Mouse (Mus musculus): ENCODE results near the gene Rnf151. TPM values are rescaled to one million over a fixed set of nuclear protein-coding genes. Genes with fewer than 3 reads are reported as not detected.
A peak's percentile ranks its signal among the peaks of the same experiment; 100 is the strongest.

The Rnf151 gene
- total and polyA plus RNA-seq, 2 experiments from 2014 or later: not detected

DNA sequence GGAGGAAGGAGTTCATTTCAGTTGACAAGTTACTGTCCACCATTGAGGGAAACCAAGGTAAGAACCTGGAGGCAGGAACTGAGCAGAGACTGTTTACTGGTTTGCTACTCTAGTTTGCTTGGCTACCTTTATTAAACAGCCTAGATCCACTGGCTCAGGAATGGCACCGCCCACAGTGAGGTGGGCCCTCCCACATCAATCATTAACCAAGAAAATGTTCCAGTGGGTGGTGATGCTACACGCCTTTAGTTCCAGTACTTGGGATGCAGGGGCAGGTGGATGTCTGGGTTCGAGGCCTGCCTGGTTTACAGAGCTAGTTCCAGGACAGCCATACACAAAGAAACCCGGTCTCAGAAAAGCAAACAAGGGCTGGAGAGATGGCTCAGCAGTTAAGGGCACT lies 20.4 kb upstream of the Rnf151 start:
- Histone ChIP-seq H3K4me3 (ENCODE audit: low read depth, low read length) (no peak overlapping the region), H3K36me3 (ENCODE audit: insufficient read depth) (peaks cover 5% of the 10 kb centered on the region; the same call in 1 of the 2 replicates), H3K9me3 (ENCODE audit: low read length) (no peaks in the 10 kb centered on the region), H3K27ac (ENCODE audit: low read depth, low read length) (no peak overlapping the region), H3K4me2 (ENCODE audit: low read depth) (no peak overlapping the region), H3K9ac (no peak overlapping the region), H3K4me1 (ENCODE audit: insufficient read depth) (no peaks in the 10 kb centered on the region), H3K27me3 (ENCODE audit: insufficient read depth, low read length) (no peaks in the 10 kb centered on the region)
- TF ChIP-seq CTCF (IDR thresholded peaks at IDR 0.05; ENCODE audit: low read depth): no peak
- WGBS: 88% methylated on average over 4 of the region's 4 CpGs
- DNase-seq: no peak
- ATAC-seq: no peak

DNA sequence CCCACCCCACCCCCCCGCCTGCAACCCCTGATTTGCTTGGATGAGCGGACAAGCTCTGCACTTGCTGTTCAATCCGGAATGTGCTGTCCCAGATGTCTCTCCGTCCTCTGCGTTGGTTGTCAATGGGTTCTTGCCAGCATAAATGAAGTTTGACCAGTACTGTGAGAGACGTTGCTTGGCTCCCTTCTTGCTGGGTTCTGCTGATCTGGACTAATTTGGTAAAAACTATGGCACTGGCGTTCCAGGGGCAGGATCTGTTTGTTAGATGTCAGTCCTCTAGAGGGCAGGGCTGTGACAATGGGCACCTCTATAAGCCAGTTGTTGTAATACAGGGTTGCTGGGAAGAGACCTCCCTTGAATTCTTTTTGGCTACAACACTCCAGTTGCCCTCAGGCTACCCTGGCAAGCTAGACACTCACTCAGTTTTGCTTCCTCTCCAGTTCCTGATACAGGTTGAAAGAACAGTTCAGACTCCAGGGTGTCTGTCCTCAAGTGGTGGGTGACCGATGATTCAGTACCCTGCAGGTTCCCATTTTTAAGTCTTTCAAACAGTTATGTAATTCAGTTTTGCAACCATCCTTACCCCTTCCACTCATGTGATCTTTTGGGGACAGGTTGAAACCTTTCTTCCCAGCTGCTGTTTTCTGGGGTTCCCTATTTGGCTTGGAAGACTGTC lies 19.4 kb upstream of the Rnf151 start:
- WGBS: 24% methylated on average over 8 of the region's 8 CpGs
- ATAC-seq: no peak
- no peak overlapping the region for H3K27ac ChIP-seq (ENCODE audit: low read depth, low read length)
- H3K4me3 ChIP-seq (ENCODE audit: low read depth, low read length): peak overlapping the region; percentile 60
- H3K36me3 ChIP-seq (ENCODE audit: insufficient read depth): peaks cover 5% of the 10 kb centered on the region; the same call in 1 of the 2 replicates
- H3K9ac ChIP-seq: peak overlapping the region; percentile 56
- no peaks in the 10 kb centered on the region for H3K27me3 ChIP-seq (ENCODE audit: insufficient read depth, low read length)
- H3K9me3 ChIP-seq (ENCODE audit: low read length): no peaks in the 10 kb centered on the region
- no peak for TF ChIP-seq CTCF (IDR thresholded peaks at IDR 0.05; ENCODE audit: low read depth)
- no peaks in the 10 kb centered on the region for H3K4me1 ChIP-seq (ENCODE audit: insufficient read depth)
- no peak for DNase-seq
- peak overlapping the region; percentile 86 for H3K4me2 ChIP-seq (ENCODE audit: low read depth)

GRCm38 (mm10) chr17:24736330-24737051 lies 18.6 kb upstream of the Rnf151 start, which contains the start of gene Msrb1:
Gene Msrb1 (plus strand): TSS chr17:24736642.
- 4% methylated on average over 29 of the region's 29 CpGs for WGBS
- peak; percentile 93 for DNase-seq
- H3K4me2 ChIP-seq (ENCODE audit: low read depth): peak within 1 kb of the TSS; percentile 86

GRCm38 (mm10) chr17:24735446-24735845 lies 17.6 kb upstream of the Rnf151 start:
- Histone ChIP-seq H3K4me2 (ENCODE audit: low read depth) (no peak overlapping the region), H3K9ac (no peak overlapping the region), H3K27ac (ENCODE audit: low read depth, low read length) (no peak overlapping the region), H3K4me3 (ENCODE audit: low read depth, low read length) (no peak overlapping the region), H3K9me3 (ENCODE audit: low read length) (no peaks in the 10 kb centered on the region), H3K4me1 (ENCODE audit: insufficient read depth) (no peaks in the 10 kb centered on the region), H3K36me3 (ENCODE audit: insufficient read depth) (no peaks in the 10 kb centered on the region), H3K27me3 (ENCODE audit: insufficient read depth, low read length) (no peaks in the 10 kb centered on the region)
- ATAC-seq (no peak), DNase-seq (no peak)
- TF ChIP-seq CTCF (IDR thresholded peaks at IDR 0.05; ENCODE audit: low read depth): no peak
- 85% methylated on average over 7 of the region's 7 CpGs for WGBS

More at GRCm38 (mm10) chr17:24736330-24737051, 18.6 kb upstream of the Rnf151 start, which contains the start of gene Msrb1:
- Histone ChIP-seq H3K27me3 (ENCODE audit: insufficient read depth, low read length) (no peaks in the 10 kb centered on the region), H3K27ac (ENCODE audit: low read depth, low read length) (no peak within 1 kb of the TSS), H3K9me3 (ENCODE audit: low read length) (no peaks in the 10 kb centered on the region), H3K36me3 (ENCODE audit: insufficient read depth) (no peaks in the 10 kb centered on the region), H3K4me3 (ENCODE audit: low read depth, low read length) (peak within 1 kb of the TSS; percentile 60), H3K9ac (peak within 1 kb of the TSS; percentile 56), H3K4me1 (ENCODE audit: insufficient read depth) (no peaks in the 10 kb centered on the region)
- no peak for TF ChIP-seq CTCF (IDR thresholded peaks at IDR 0.05; ENCODE audit: low read depth)
- peak; percentile 99 for ATAC-seq

DNA sequence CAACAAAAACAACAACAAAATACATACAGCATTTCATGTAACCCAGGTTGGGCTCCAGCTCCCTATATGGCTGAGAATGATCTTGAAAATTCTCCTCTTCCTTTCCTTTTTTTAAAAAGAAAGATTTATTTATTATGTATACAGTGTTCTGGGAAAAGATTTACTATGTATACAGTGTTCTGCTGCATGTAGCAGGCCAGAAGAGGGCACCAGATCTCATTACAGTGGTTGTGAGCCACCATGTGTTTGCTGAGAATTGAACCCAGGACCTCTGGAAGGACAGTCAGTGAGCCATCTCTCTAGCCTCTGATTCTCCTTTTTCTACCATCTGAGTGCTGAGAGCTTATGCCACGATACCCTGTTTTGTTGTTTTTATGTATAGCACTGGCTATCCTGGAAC lies 16.6 kb upstream of the Rnf151 start:
- ATAC-seq: no peak

GRCm38 (mm10) chr17:24733434-24734050 lies 15.7 kb upstream of the Rnf151 start:
- Histone ChIP-seq H3K4me3 (ENCODE audit: low read depth, low read length) (no peak overlapping the region), H3K36me3 (ENCODE audit: insufficient read depth) (no peaks in the 10 kb centered on the region), H3K27ac (ENCODE audit: low read depth, low read length) (no peak overlapping the region), H3K27me3 (ENCODE audit: insufficient read depth, low read length) (no peaks in the 10 kb centered on the region), H3K9me3 (ENCODE audit: low read length) (no peaks in the 10 kb centered on the region), H3K4me2 (ENCODE audit: low read depth) (no peak overlapping the region), H3K9ac (no peak overlapping the region), H3K4me1 (ENCODE audit: insufficient read depth) (no peaks in the 10 kb centered on the region)
- 89% methylated on average over 21 of the region's 21 CpGs for WGBS
- no peak for ATAC-seq
- no peak for DNase-seq
- no peak for TF ChIP-seq CTCF (IDR thresholded peaks at IDR 0.05; ENCODE audit: low read depth)

More for the DNA sequence above, 16.6 kb upstream of the Rnf151 start:
- Histone ChIP-seq H3K36me3 (ENCODE audit: insufficient read depth) (no peaks in the 10 kb centered on the region), H3K27me3 (ENCODE audit: insufficient read depth, low read length) (no peaks in the 10 kb centered on the region), H3K4me1 (ENCODE audit: insufficient read depth) (no peaks in the 10 kb centered on the region), H3K9ac (no peak overlapping the region), H3K4me3 (ENCODE audit: low read depth, low read length) (no peak overlapping the region), H3K4me2 (ENCODE audit: low read depth) (no peak overlapping the region), H3K27ac (ENCODE audit: low read depth, low read length) (no peak overlapping the region), H3K9me3 (ENCODE audit: low read length) (no peaks in the 10 kb centered on the region)
- 91% methylated on average over 1 of the region's 1 CpGs for WGBS
- DNase-seq: no peak
- 0 out of 2 replicates have a peak, but pooled peaks have one; percentile 10 for TF ChIP-seq CTCF (IDR thresholded peaks at IDR 0.05; ENCODE audit: low read depth)

Data from forebrain, postnatal 0 days (tissue).